Mouse (Mus musculus): ENCODE measurements around the gene Vps54. TPM values are rescaled to one million over a fixed set of nuclear protein-coding genes. Genes with fewer than 3 reads are reported as not detected.
A peak's percentile ranks its signal among the peaks of the same experiment; 100 is the strongest.

Gene Vps54
- polyA plus RNA-seq, 1 experiment from 2014 or later: 11.1 TPM

GRCm38 (mm10) chr11:21222606-21223207 is 16.4 kb upstream of the Vps54 start:
- no peak for ATAC-seq (ENCODE audit: low FRiP score, low TSS enrichment)
- Histone ChIP-seq H3K27me3 (ENCODE audit: insufficient read depth, low read length) (no peaks in the 10 kb centered on the region), H3K4me2 (replicated peaks; ENCODE audit: low read depth, low read length) (no peak overlapping the region), H3K27ac (ENCODE audit: low read length) (no peak overlapping the region), H3K4me3 (ENCODE audit: low read length) (no peak overlapping the region), H3K9ac (replicated peaks; ENCODE audit: low read length) (no peak overlapping the region), H3K36me3 (ENCODE audit: insufficient read depth, low read length) (no peaks in the 10 kb centered on the region), H3K4me1 (ENCODE audit: insufficient read depth, low read length) (no peaks in the 10 kb centered on the region), H3K9me3 (ENCODE audit: low read length) (no peaks in the 10 kb centered on the region)
- WGBS: 61% methylated on average over 4 of the region's 4 CpGs

GRCm38 (mm10) chr11:21223539-21223938 is 15.5 kb upstream of the Vps54 start:
- Histone ChIP-seq H3K27ac (ENCODE audit: low read length) (no peak overlapping the region), H3K4me3 (ENCODE audit: low read length) (no peak overlapping the region), H3K9ac (replicated peaks; ENCODE audit: low read length) (no peak overlapping the region), H3K4me1 (ENCODE audit: insufficient read depth, low read length) (no peaks in the 10 kb centered on the region), H3K9me3 (ENCODE audit: low read length) (no peaks in the 10 kb centered on the region), H3K36me3 (ENCODE audit: insufficient read depth, low read length) (no peaks in the 10 kb centered on the region), H3K27me3 (ENCODE audit: insufficient read depth, low read length) (no peaks in the 10 kb centered on the region), H3K4me2 (replicated peaks; ENCODE audit: low read depth, low read length) (no peak overlapping the region)
- WGBS: 91% methylated on average over 3 of the region's 3 CpGs
- ATAC-seq (ENCODE audit: low FRiP score, low TSS enrichment): no peak

- no peak overlapping the region for H3K9ac ChIP-seq (replicated peaks; ENCODE audit: low read length)
- no peak for ATAC-seq (ENCODE audit: low FRiP score, low TSS enrichment)
- no peak overlapping the region for H3K4me2 ChIP-seq (replicated peaks; ENCODE audit: low read depth, low read length)
- no peak overlapping the region for H3K27ac ChIP-seq (ENCODE audit: low read length)
- no peaks in the 10 kb centered on the region for H3K9me3 ChIP-seq (ENCODE audit: low read length)
- H3K36me3 ChIP-seq (ENCODE audit: insufficient read depth, low read length): no peaks in the 10 kb centered on the region
- H3K27me3 ChIP-seq (ENCODE audit: insufficient read depth, low read length): no peaks in the 10 kb centered on the region
- H3K4me1 ChIP-seq (ENCODE audit: insufficient read depth, low read length): no peaks in the 10 kb centered on the region
- no peak overlapping the region for H3K4me3 ChIP-seq (ENCODE audit: low read length)
- WGBS: 88% methylated on average over 6 of the region's 6 CpGs
Measured at GRCm38 (mm10) chr11:21224041-21224440, 15.0 kb upstream of the Vps54 start.

GRCm38 (mm10) chr11:21224446-21224845 is 14.6 kb upstream of the Vps54 start:
- Histone ChIP-seq H3K9me3 (ENCODE audit: low read length) (no peaks in the 10 kb centered on the region), H3K4me2 (replicated peaks; ENCODE audit: low read depth, low read length) (no peak overlapping the region), H3K27ac (ENCODE audit: low read length) (no peak overlapping the region), H3K4me3 (ENCODE audit: low read length) (no peak overlapping the region), H3K36me3 (ENCODE audit: insufficient read depth, low read length) (no peaks in the 10 kb centered on the region), H3K27me3 (ENCODE audit: insufficient read depth, low read length) (no peaks in the 10 kb centered on the region), H3K9ac (replicated peaks; ENCODE audit: low read length) (no peak overlapping the region), H3K4me1 (ENCODE audit: insufficient read depth, low read length) (no peaks in the 10 kb centered on the region)
- ATAC-seq (ENCODE audit: low FRiP score, low TSS enrichment): no peak

GRCm38 (mm10) chr11:21224983-21225382 is 14.1 kb upstream of the Vps54 start:
- no peak for ATAC-seq (ENCODE audit: low FRiP score, low TSS enrichment)
- Histone ChIP-seq H3K36me3 (ENCODE audit: insufficient read depth, low read length) (no peaks in the 10 kb centered on the region), H3K27me3 (ENCODE audit: insufficient read depth, low read length) (no peaks in the 10 kb centered on the region), H3K4me3 (ENCODE audit: low read length) (no peak overlapping the region), H3K27ac (ENCODE audit: low read length) (no peak overlapping the region), H3K9ac (replicated peaks; ENCODE audit: low read length) (no peak overlapping the region), H3K4me1 (ENCODE audit: insufficient read depth, low read length) (no peaks in the 10 kb centered on the region), H3K4me2 (replicated peaks; ENCODE audit: low read depth, low read length) (no peak overlapping the region), H3K9me3 (ENCODE audit: low read length) (no peaks in the 10 kb centered on the region)

- no peaks in the 10 kb centered on the region for H3K27me3 ChIP-seq (ENCODE audit: insufficient read depth, low read length)
- H3K4me2 ChIP-seq (replicated peaks; ENCODE audit: low read depth, low read length): no peak overlapping the region
- H3K9ac ChIP-seq (replicated peaks; ENCODE audit: low read length): no peak overlapping the region
- H3K4me1 ChIP-seq (ENCODE audit: insufficient read depth, low read length): 0 out of 2 replicates have a peak, but pooled peaks cover 3% of the 10 kb centered on the region
- no peaks in the 10 kb centered on the region for H3K36me3 ChIP-seq (ENCODE audit: insufficient read depth, low read length)
- ATAC-seq (ENCODE audit: low FRiP score, low TSS enrichment): no peak
- H3K9me3 ChIP-seq (ENCODE audit: low read length): no peaks in the 10 kb centered on the region
- no peak overlapping the region for H3K4me3 ChIP-seq (ENCODE audit: low read length)
- no peak overlapping the region for H3K27ac ChIP-seq (ENCODE audit: low read length)
Measured at GRCm38 (mm10) chr11:21235381-21235780, 3.7 kb upstream of the Vps54 start.

GRCm38 (mm10) chr11:21235821-21236220 is 3.3 kb upstream of the Vps54 start:
- H3K27me3 ChIP-seq (ENCODE audit: insufficient read depth, low read length): no peaks in the 10 kb centered on the region
- no peaks in the 10 kb centered on the region for H3K9me3 ChIP-seq (ENCODE audit: low read length)
- ATAC-seq (ENCODE audit: low FRiP score, low TSS enrichment): no peak
- H3K27ac ChIP-seq (ENCODE audit: low read length): no peak overlapping the region
- no peaks in the 10 kb centered on the region for H3K36me3 ChIP-seq (ENCODE audit: insufficient read depth, low read length)
- no peak overlapping the region for H3K4me2 ChIP-seq (replicated peaks; ENCODE audit: low read depth, low read length)
- 0 out of 2 replicates have a peak, but pooled peaks cover 3% of the 10 kb centered on the region for H3K4me1 ChIP-seq (ENCODE audit: insufficient read depth, low read length)
- H3K4me3 ChIP-seq (ENCODE audit: low read length): no peak overlapping the region
- no peak overlapping the region for H3K9ac ChIP-seq (replicated peaks; ENCODE audit: low read length)
- 42% methylated on average over 2 of the region's 2 CpGs for WGBS

GRCm38 (mm10) chr11:21236996-21237395 is 2.1 kb upstream of the Vps54 start:
- H3K27ac ChIP-seq (ENCODE audit: low read length): peak overlapping the region; percentile 61; the same call in 1 of the 2 replicates
- H3K36me3 ChIP-seq (ENCODE audit: insufficient read depth, low read length): no peaks in the 10 kb centered on the region
- ATAC-seq (ENCODE audit: low FRiP score, low TSS enrichment): no peak
- no peaks in the 10 kb centered on the region for H3K27me3 ChIP-seq (ENCODE audit: insufficient read depth, low read length)
- H3K4me3 ChIP-seq (ENCODE audit: low read length): no peak overlapping the region
- no peak overlapping the region for H3K9ac ChIP-seq (replicated peaks; ENCODE audit: low read length)
- H3K9me3 ChIP-seq (ENCODE audit: low read length): no peaks in the 10 kb centered on the region
- no peak overlapping the region for H3K4me2 ChIP-seq (replicated peaks; ENCODE audit: low read depth, low read length)
- H3K4me1 ChIP-seq (ENCODE audit: insufficient read depth, low read length): peaks cover 8% of the 10 kb centered on the region
- 62% methylated on average over 4 of the region's 4 CpGs for WGBS

- Histone ChIP-seq H3K27me3 (ENCODE audit: insufficient read depth, low read length) (no peaks in the 10 kb centered on the region), H3K9ac (replicated peaks; ENCODE audit: low read length) (no peak overlapping the region), H3K4me1 (ENCODE audit: insufficient read depth, low read length) (peaks cover 8% of the 10 kb centered on the region), H3K36me3 (ENCODE audit: insufficient read depth, low read length) (no peaks in the 10 kb centered on the region), H3K9me3 (ENCODE audit: low read length) (no peaks in the 10 kb centered on the region), H3K4me2 (replicated peaks; ENCODE audit: low read depth, low read length) (peak overlapping the region; percentile 62), H3K27ac (ENCODE audit: low read length) (peak overlapping the region; percentile 96), H3K4me3 (ENCODE audit: low read length) (peak overlapping the region; percentile 76)
- ATAC-seq (ENCODE audit: low FRiP score, low TSS enrichment): no peak
- WGBS: 90% methylated on average over 2 of the region's 2 CpGs
Measured at GRCm38 (mm10) chr11:21237474-21238278, 1.4 kb upstream of the Vps54 start.

- Histone ChIP-seq H3K4me2 (replicated peaks; ENCODE audit: low read depth, low read length) (peak overlapping the region; percentile 62), H3K27ac (ENCODE audit: low read length) (peak overlapping the region; percentile 96), H3K4me3 (ENCODE audit: low read length) (peak overlapping the region; percentile 76), H3K9me3 (ENCODE audit: low read length) (no peaks in the 10 kb centered on the region), H3K4me1 (ENCODE audit: insufficient read depth, low read length) (peaks cover 10% of the 10 kb centered on the region), H3K27me3 (ENCODE audit: insufficient read depth, low read length) (no peaks in the 10 kb centered on the region), H3K9ac (replicated peaks; ENCODE audit: low read length) (peak overlapping the region; percentile 100), H3K36me3 (ENCODE audit: insufficient read depth, low read length) (no peaks in the 10 kb centered on the region)
- ATAC-seq (ENCODE audit: low FRiP score, low TSS enrichment): peak; percentile 88
- 1% methylated on average over 45 of the region's 65 CpGs for WGBS
Measured at GRCm38 (mm10) chr11:21238279-21239020, 631 bp upstream of the Vps54 start.
